Mouse (Mus musculus): Measurements from ENCODE around the gene Evi5.

DNA sequence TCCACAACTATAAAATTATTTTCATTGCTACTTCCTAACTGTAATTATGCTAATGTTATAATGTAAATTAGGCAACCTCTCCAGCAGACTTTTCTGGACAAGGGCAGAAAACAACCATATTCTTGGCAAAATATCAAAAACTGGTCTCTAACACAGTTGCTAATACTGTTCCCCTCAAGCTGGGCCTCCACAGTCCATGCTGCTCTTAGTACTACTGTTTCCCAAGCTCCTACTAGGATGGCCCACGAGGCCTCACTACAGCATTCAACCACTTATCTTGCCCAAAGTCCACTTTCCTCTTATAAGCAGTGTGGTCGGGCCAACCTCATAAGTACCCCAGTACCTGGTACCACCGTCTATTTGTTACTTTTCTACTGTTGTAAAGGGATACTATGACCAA is 20.4 kb downstream of the Evi5 start:
- TF ChIP-seq CTCF (IDR thresholded peaks at IDR 0.05; ENCODE audit: control insufficient read depth, insufficient read depth, insufficient replicate concordance, low read depth, low read length): no peak
- no peak for TF ChIP-seq POLR2A (IDR thresholded peaks at IDR 0.05; ENCODE audit: control insufficient read depth, low read depth, low read length)
